Mouse (Mus musculus) lung, postnatal 0 days (tissue): Measurements from ENCODE around the gene Galk2.

ENCODE experiments used
- CTCF ChIP-seq: IDR thresholded peaks from 2 replicates; pipeline ENCODE4 v1.5.1; 2016; ENCODE audit warnings: antibody characterized with exemption, mild to moderate bottlenecking
- EP300 ChIP-seq: IDR thresholded peaks from 2 replicates; pipeline ENCODE4 v1.6.1; 2016; ENCODE audit warnings: antibody characterized with exemption, mild to moderate bottlenecking, control low read depth

- TF ChIP-seq CTCF (no peak), EP300 (no peak)
Observed at GRCm38 (mm10) chr2:125924554-125924953, 65.6 kb downstream of the Galk2 start.
